Mouse (Mus musculus): Measurements from ENCODE around the gene Rusc2. TPM values are rescaled to one million over a fixed set of nuclear protein-coding genes. Genes with fewer than 3 reads are reported as not detected.

Gene Rusc2
- total and polyA plus RNA-seq, 2 experiments from 2014 or later: 63.8 to 151 TPM

GRCm38 (mm10) chr4:43344932-43345331 lies 36.8 kb upstream of the Rusc2 start:
- TF ChIP-seq CTCF (IDR thresholded peaks at IDR 0.05; ENCODE audit: low read depth): no peak
- no peak for DNase-seq (ENCODE audit: low spot score)
- H3K4me3 ChIP-seq (ENCODE audit: low read length): no peak overlapping the region
- H3K9ac ChIP-seq (replicated peaks; ENCODE audit: low read length): no peak overlapping the region
- H3K27me3 ChIP-seq (ENCODE audit: insufficient read depth, low read length): no peaks in the 10 kb centered on the region
- ATAC-seq: no peak
- H3K36me3 ChIP-seq (ENCODE audit: insufficient read depth, low read length): no peaks in the 10 kb centered on the region
- no peak overlapping the region for H3K4me2 ChIP-seq (ENCODE audit: low read depth, low read length)
- no peaks in the 10 kb centered on the region for H3K9me3 ChIP-seq (ENCODE audit: low read length)
- 79% methylated on average over 2 of the region's 2 CpGs for WGBS
- H3K4me1 ChIP-seq (ENCODE audit: insufficient read depth, low read length): no peaks in the 10 kb centered on the region
- no peak overlapping the region for H3K27ac ChIP-seq

- Histone ChIP-seq H3K36me3 (ENCODE audit: insufficient read depth, low read length) (no peaks in the 10 kb centered on the region), H3K9me3 (ENCODE audit: low read length) (no peaks in the 10 kb centered on the region), H3K9ac (replicated peaks; ENCODE audit: low read length) (no peak overlapping the region), H3K4me2 (ENCODE audit: low read depth, low read length) (no peak overlapping the region), H3K4me3 (ENCODE audit: low read length) (no peak overlapping the region), H3K4me1 (ENCODE audit: insufficient read depth, low read length) (no peaks in the 10 kb centered on the region), H3K27me3 (ENCODE audit: insufficient read depth, low read length) (no peaks in the 10 kb centered on the region), H3K27ac (no peak overlapping the region)
- no peak for DNase-seq (ENCODE audit: low spot score)
- 74% methylated on average over 5 of the region's 5 CpGs for WGBS
- no peak for ATAC-seq
- no peak for TF ChIP-seq CTCF (IDR thresholded peaks at IDR 0.05; ENCODE audit: low read depth)
Observed at GRCm38 (mm10) chr4:43349206-43349605, 32.6 kb upstream of the Rusc2 start.

GRCm38 (mm10) chr4:43350038-43350560 lies 31.7 kb upstream of the Rusc2 start:
- no peaks in the 10 kb centered on the region for H3K36me3 ChIP-seq (ENCODE audit: insufficient read depth, low read length)
- no peak overlapping the region for H3K4me3 ChIP-seq (ENCODE audit: low read length)
- 69% methylated on average over 6 of the region's 6 CpGs for WGBS
- no peak for TF ChIP-seq CTCF (IDR thresholded peaks at IDR 0.05; ENCODE audit: low read depth)
- no peaks in the 10 kb centered on the region for H3K9me3 ChIP-seq (ENCODE audit: low read length)
- no peak overlapping the region for H3K9ac ChIP-seq (replicated peaks; ENCODE audit: low read length)
- no peak overlapping the region for H3K4me2 ChIP-seq (ENCODE audit: low read depth, low read length)
- no peaks in the 10 kb centered on the region for H3K4me1 ChIP-seq (ENCODE audit: insufficient read depth, low read length)
- H3K27ac ChIP-seq: no peak overlapping the region
- DNase-seq (ENCODE audit: low spot score) (no peak), ATAC-seq (no peak)
- H3K27me3 ChIP-seq (ENCODE audit: insufficient read depth, low read length): no peaks in the 10 kb centered on the region

DNA sequence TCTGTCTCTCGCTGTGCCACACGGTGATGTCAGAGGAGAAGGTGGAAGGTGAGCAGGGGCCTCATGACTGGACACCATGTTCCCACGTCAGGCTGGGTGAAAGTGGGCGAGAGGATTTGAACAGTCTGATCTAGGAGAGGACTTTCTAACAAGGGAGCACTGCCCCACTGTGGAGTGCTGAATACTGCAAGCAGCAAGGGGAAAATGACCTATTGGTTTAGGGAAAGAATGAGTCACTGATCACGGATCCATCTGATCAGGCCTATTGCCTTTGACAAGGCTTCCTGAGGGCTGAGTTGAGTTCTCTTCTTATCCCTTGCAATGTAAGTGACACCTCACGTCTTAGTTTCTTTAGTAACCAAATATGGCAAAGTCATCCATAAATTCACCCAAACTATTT lies 28.1 kb upstream of the Rusc2 start:
- no peak for DNase-seq (ENCODE audit: low spot score)
- no peak overlapping the region for H3K27ac ChIP-seq
- TF ChIP-seq CTCF (IDR thresholded peaks at IDR 0.05; ENCODE audit: low read depth): no peak
- no peak overlapping the region for H3K4me2 ChIP-seq (ENCODE audit: low read depth, low read length)
- no peaks in the 10 kb centered on the region for H3K27me3 ChIP-seq (ENCODE audit: insufficient read depth, low read length)
- H3K4me3 ChIP-seq (ENCODE audit: low read length): no peak overlapping the region
- WGBS: 84% methylated on average over 6 of the region's 6 CpGs
- no peaks in the 10 kb centered on the region for H3K9me3 ChIP-seq (ENCODE audit: low read length)
- no peaks in the 10 kb centered on the region for H3K36me3 ChIP-seq (ENCODE audit: insufficient read depth, low read length)
- ATAC-seq: no peak
- H3K4me1 ChIP-seq (ENCODE audit: insufficient read depth, low read length): no peaks in the 10 kb centered on the region
- H3K9ac ChIP-seq (replicated peaks; ENCODE audit: low read length): no peak overlapping the region

- no peak overlapping the region for H3K9ac ChIP-seq (replicated peaks; ENCODE audit: low read length)
- 87% methylated on average over 11 of the region's 11 CpGs for WGBS
Observed at GRCm38 (mm10) chr4:43364914-43365560, 16.7 kb upstream of the Rusc2 start.

DNA sequence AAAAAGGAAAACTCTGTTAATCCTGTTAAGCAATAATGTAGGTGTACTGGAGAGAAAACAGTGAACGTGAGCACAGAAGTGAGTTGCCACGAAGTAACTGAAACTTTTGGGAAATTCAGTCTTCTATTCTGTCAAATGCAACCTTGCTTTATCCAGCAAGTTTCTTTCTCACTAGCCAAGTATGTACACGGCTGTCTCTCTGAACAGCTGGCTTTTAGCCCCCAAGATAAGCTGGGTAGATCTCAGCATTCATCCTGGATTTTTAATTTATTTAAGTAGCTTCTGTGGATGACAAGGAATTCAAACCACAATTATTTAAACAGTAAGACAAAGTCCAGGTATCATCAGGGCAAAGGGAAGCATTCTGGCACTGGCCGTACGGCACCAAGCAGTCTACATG lies 14.5 kb upstream of the Rusc2 start:
- WGBS: 88% methylated on average over 5 of the region's 5 CpGs
- no peak for TF ChIP-seq CTCF (IDR thresholded peaks at IDR 0.05; ENCODE audit: low read depth)
- H3K4me2 ChIP-seq (ENCODE audit: low read depth, low read length): no peak overlapping the region
- H3K27me3 ChIP-seq (ENCODE audit: insufficient read depth, low read length): no peaks in the 10 kb centered on the region
- ATAC-seq: no peak
- no peak overlapping the region for H3K9ac ChIP-seq (replicated peaks; ENCODE audit: low read length)
- H3K9me3 ChIP-seq (ENCODE audit: low read length): no peaks in the 10 kb centered on the region
- no peaks in the 10 kb centered on the region for H3K36me3 ChIP-seq (ENCODE audit: insufficient read depth, low read length)
- no peak overlapping the region for H3K27ac ChIP-seq
- no peaks in the 10 kb centered on the region for H3K4me1 ChIP-seq (ENCODE audit: insufficient read depth, low read length)
- no peak for DNase-seq (ENCODE audit: low spot score)
- no peak overlapping the region for H3K4me3 ChIP-seq (ENCODE audit: low read length)

More at GRCm38 (mm10) chr4:43364914-43365560, 16.7 kb upstream of the Rusc2 start:
- no peak overlapping the region for H3K27ac ChIP-seq
- no peaks in the 10 kb centered on the region for H3K9me3 ChIP-seq (ENCODE audit: low read length)
- H3K4me2 ChIP-seq (ENCODE audit: low read depth, low read length): no peak overlapping the region
- no peaks in the 10 kb centered on the region for H3K36me3 ChIP-seq (ENCODE audit: insufficient read depth, low read length)
- H3K4me3 ChIP-seq (ENCODE audit: low read length): no peak overlapping the region
- no peak for ATAC-seq
- TF ChIP-seq CTCF (IDR thresholded peaks at IDR 0.05; ENCODE audit: low read depth): no peak
- DNase-seq (ENCODE audit: low spot score): no peak
- no peaks in the 10 kb centered on the region for H3K4me1 ChIP-seq (ENCODE audit: insufficient read depth, low read length)
- H3K27me3 ChIP-seq (ENCODE audit: insufficient read depth, low read length): no peaks in the 10 kb centered on the region

- ATAC-seq (no peak), DNase-seq (ENCODE audit: low spot score) (no peak)
- Histone ChIP-seq H3K9ac (replicated peaks; ENCODE audit: low read length) (no peak overlapping the region), H3K27ac (no peak overlapping the region), H3K4me2 (ENCODE audit: low read depth, low read length) (no peak overlapping the region), H3K27me3 (ENCODE audit: insufficient read depth, low read length) (no peaks in the 10 kb centered on the region), H3K4me3 (ENCODE audit: low read length) (no peak overlapping the region), H3K9me3 (ENCODE audit: low read length) (no peaks in the 10 kb centered on the region), H3K4me1 (ENCODE audit: insufficient read depth, low read length) (no peaks in the 10 kb centered on the region), H3K36me3 (ENCODE audit: insufficient read depth, low read length) (no peaks in the 10 kb centered on the region)
- TF ChIP-seq CTCF (IDR thresholded peaks at IDR 0.05; ENCODE audit: low read depth): no peak
- WGBS: 93% methylated on average over 9 of the region's 9 CpGs
Observed at GRCm38 (mm10) chr4:43367787-43368186, 14.0 kb upstream of the Rusc2 start.

Data from hindbrain, postnatal 0 days (tissue).